Mouse (Mus musculus) granulocyte monocyte progenitor cell, adult 5-6 weeks (primary cell): ENCODE results near the gene Olfr324. TPM values are rescaled to one million over a fixed set of nuclear protein-coding genes. Genes with fewer than 3 reads are reported as not detected.

ENCODE experiments used
- ATAC-seq: replicated peaks from 2 replicates; pipeline ENCODE4 v1.8.0; 2016; ENCODE audit warnings: mild to moderate bottlenecking, moderate TSS enrichment, inconsistent platforms; ENCODE audit not compliant: poor library complexity, severe bottlenecking
- total RNA-seq, 2 experiments: library from RNA; stranded (forward) in 1 of 2; stranded (reverse) in 1 of 2; fragments of 200-712, 200-1000 nt in 1 of 2; fragments of >200 nt in 1 of 2; fragmentation: Nextera tagmentation in 1 of 2; gene quantifications; 2 replicates each; pipeline ENCODE4 v1.2.3; 2014 to 2017

The Olfr324 gene
- total RNA-seq, 2 experiments from 2014 or later, result not detected

GRCm38 (mm10) chr11:58630401-58630800 lies 35.5 kb downstream of the Olfr324 start, which contains the start of gene Olfr323:
Olfr323 (minus strand) TSS chr11:58630501.
- ATAC-seq, result no peak

- no peak for ATAC-seq
Measured at GRCm38 (mm10) chr11:58634878-58635277, 40.0 kb downstream of the Olfr324 start.

- ATAC-seq, result peak; percentile 72
Measured at GRCm38 (mm10) chr11:58636376-58636977, 41.6 kb downstream of the Olfr324 start.

DNA sequence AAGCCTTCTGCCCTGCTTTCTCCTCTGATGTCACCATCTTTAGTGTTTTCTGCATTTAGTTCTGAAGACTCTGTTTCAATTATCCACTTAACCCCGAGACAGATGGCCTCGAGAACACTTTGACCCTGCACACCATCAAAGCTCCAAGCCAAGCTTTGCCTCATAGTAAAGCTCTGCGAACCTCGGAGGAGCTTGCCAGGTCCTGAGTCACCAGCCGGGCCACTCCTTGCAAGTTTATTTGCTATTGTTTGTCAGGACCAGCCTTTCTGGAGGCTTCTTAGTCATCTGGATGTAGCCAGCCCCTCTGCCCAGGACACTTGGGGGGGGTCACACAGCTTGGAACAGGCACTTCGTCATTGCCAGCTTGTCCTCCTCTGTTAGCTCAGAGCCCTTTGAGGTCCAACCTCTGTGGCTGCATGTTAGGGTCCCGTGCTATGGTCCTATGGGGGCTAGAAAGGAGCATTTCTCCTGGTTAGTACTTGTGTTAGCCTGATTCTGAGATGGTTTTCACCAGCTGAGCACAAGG lies 43.3 kb downstream of the Olfr324 start:
- no peak for ATAC-seq

DNA sequence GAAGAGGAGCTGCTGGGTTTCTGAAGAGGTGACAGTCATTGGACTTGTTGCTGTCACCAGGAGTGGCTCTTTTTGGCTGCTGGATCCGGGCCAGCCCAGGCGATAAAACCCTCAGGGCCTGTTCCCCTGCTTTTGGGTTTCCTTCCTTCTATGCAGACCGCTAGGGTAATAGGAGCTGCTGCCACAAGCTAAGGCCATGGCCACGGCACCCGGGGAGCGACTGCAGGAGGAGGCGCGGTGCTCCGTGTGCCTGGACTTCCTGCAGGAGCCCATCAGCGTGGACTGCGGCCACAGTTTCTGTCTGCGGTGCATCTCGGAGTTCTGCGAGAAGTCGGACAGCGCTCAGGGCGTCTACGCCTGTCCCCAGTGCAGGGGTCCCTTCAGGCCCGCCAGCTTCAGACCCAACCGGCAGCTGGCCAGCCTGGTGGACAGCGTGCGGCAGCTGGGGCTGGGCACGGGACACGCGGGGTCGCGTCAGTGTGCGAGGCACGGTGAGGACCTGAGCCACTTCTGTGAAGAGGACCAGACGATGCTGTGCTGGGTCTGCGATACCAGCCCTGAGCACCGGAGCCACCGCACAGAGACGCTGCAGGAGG lies 45.5 kb downstream of the Olfr324 start, which contains the start of gene Trim58:
Trim58 (plus strand) TSS at position 194 of the 596 bp plus-strand sequence.
- peak; percentile 65 for ATAC-seq

- ATAC-seq, result no peak
Measured at GRCm38 (mm10) chr11:58641057-58641456, 46.1 kb downstream of the Olfr324 start.

DNA sequence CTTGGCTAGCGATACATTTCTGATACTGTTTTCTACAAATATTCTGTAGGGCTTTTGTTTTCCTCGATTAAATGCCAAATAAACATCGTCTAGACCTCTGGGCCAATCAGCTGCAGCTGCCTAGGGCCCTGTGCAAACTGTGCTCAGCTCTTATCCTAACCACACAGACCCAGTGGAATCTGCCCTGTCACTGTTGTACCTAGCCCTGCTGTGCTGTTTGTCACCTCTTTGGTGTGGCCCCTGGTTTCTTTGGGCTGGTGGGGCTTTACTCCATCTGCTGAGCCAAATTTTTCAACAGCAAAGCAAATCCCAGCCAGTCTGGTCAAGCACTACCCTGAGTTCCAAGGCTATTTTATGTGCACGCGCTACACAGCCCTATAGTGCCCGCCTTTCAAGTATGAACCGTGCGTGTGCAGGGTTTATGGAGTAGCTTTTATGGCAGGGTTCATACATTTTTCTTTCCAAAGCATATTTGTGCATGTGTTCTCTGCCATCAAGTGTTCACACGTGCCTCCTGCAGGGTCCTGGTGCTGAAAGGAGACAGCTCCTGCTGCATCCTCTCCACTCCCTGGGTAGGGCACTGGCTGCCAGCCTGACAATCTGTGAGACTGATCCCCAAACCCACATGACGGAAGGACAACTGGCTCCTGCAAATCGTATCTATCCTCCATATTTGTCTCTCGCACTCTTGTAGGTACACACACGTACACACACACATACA lies 46.9 kb downstream of the Olfr324 start:
- peak; percentile 38; the same call in 1 of the 2 replicates for ATAC-seq

GRCm38 (mm10) chr11:58643350-58643749 lies 48.4 kb downstream of the Olfr324 start:
- peak; percentile 69 for ATAC-seq

Other genes with a start within 250 kb of the Olfr324 start
- gene Lypd8, start 216.1 kb upstream of the Olfr324 start, total RNA-seq (2014; fragmentation: Nextera tagmentation), result not detected in 2 replicates
- gene Lypd8, start 216.1 kb upstream of the Olfr324 start, total RNA-seq (2017), result not detected in 2 replicates
- gene 1810065E05Rik, start 174.0 kb upstream of the Olfr324 start, total RNA-seq (2014; fragmentation: Nextera tagmentation), result not detected in 2 replicates
- not detected in 2 replicates for gene 1810065E05Rik, start 174.0 kb upstream of the Olfr324 start, total RNA-seq (2017)
- not detected in 2 replicates for gene Gm12253, start 162.6 kb upstream of the Olfr324 start, total RNA-seq (2014; fragmentation: Nextera tagmentation)
- gene Gm12253, start 162.6 kb upstream of the Olfr324 start, total RNA-seq (2017), result not detected in 2 replicates
- gene Lypd9, start 142.2 kb upstream of the Olfr324 start, total RNA-seq (2014; fragmentation: Nextera tagmentation), result not detected in 2 replicates
- not detected in 2 replicates for gene Lypd9, start 142.2 kb upstream of the Olfr324 start, total RNA-seq (2017)
- not detected in 2 replicates for gene Olfr30, start 132.8 kb upstream of the Olfr324 start, total RNA-seq (2014; fragmentation: Nextera tagmentation)
- not detected in 2 replicates for gene Olfr30, start 132.8 kb upstream of the Olfr324 start, total RNA-seq (2017)
- not detected in 2 replicates for gene Olfr332, start 102.6 kb upstream of the Olfr324 start, total RNA-seq (2014; fragmentation: Nextera tagmentation)
- gene Olfr332, start 102.6 kb upstream of the Olfr324 start, total RNA-seq (2017), result not detected in 2 replicates
- not detected in 2 replicates for gene Olfr331, start 92.5 kb upstream of the Olfr324 start, total RNA-seq (2014; fragmentation: Nextera tagmentation)
- gene Olfr331, start 92.5 kb upstream of the Olfr324 start, total RNA-seq (2017), result not detected in 2 replicates
- not detected in 2 replicates for gene Olfr330, start 60.3 kb upstream of the Olfr324 start, total RNA-seq (2014; fragmentation: Nextera tagmentation)
- not detected in 2 replicates for gene Olfr330, start 60.3 kb upstream of the Olfr324 start, total RNA-seq (2017)
- not detected in 2 replicates for gene Olfr329-ps, start 48.7 kb upstream of the Olfr324 start, total RNA-seq (2014; fragmentation: Nextera tagmentation)
- not detected in 2 replicates for gene Olfr329-ps, start 48.7 kb upstream of the Olfr324 start, total RNA-seq (2017)
- gene Olfr328, start 39.5 kb upstream of the Olfr324 start, total RNA-seq (2014; fragmentation: Nextera tagmentation), result not detected in 2 replicates
- gene Olfr328, start 39.5 kb upstream of the Olfr324 start, total RNA-seq (2017), result not detected in 2 replicates
- gene Olfr224, start 24.6 kb upstream of the Olfr324 start, total RNA-seq (2014; fragmentation: Nextera tagmentation), result not detected in 2 replicates
- gene Olfr224, start 24.6 kb upstream of the Olfr324 start, total RNA-seq (2017), result not detected in 2 replicates
- not detected in 2 replicates for gene Olfr325, start 17.4 kb upstream of the Olfr324 start, total RNA-seq (2014; fragmentation: Nextera tagmentation)
- not detected in 2 replicates for gene Olfr325, start 17.4 kb upstream of the Olfr324 start, total RNA-seq (2017)
- gene 2210407C18Rik, start 21.0 kb downstream of the Olfr324 start, total RNA-seq (2014; fragmentation: Nextera tagmentation), result not detected in 2 replicates
- not detected in 2 replicates for gene 2210407C18Rik, start 21.0 kb downstream of the Olfr324 start, total RNA-seq (2017)
- not detected in 2 replicates for gene Olfr323, start 35.4 kb downstream of the Olfr324 start, total RNA-seq (2014; fragmentation: Nextera tagmentation)
- gene Olfr323, start 35.4 kb downstream of the Olfr324 start, total RNA-seq (2017), result not detected in 2 replicates
- gene Trim58, start 45.4 kb downstream of the Olfr324 start, total RNA-seq (2014; fragmentation: Nextera tagmentation), result 1.4 and 1.6 TPM in 2 replicates
- 0.31 and 0.56 TPM in 2 replicates for gene Trim58, start 45.4 kb downstream of the Olfr324 start, total RNA-seq (2017)
- not detected in 2 replicates for gene Olfr322, start 63.7 kb downstream of the Olfr324 start, total RNA-seq (2014; fragmentation: Nextera tagmentation)
- gene Olfr322, start 63.7 kb downstream of the Olfr324 start, total RNA-seq (2017), result not detected in 2 replicates
- gene Olfr320, start 86.0 kb downstream of the Olfr324 start, total RNA-seq (2014; fragmentation: Nextera tagmentation), result not detected in 2 replicates
- not detected in 2 replicates for gene Olfr320, start 86.0 kb downstream of the Olfr324 start, total RNA-seq (2017)
- gene Olfr319, start 104.0 kb downstream of the Olfr324 start, total RNA-seq (2014; fragmentation: Nextera tagmentation), result not detected in 2 replicates
- gene Olfr319, start 104.0 kb downstream of the Olfr324 start, total RNA-seq (2017), result not detected in 2 replicates
- not detected in 2 replicates for gene Olfr318, start 128.9 kb downstream of the Olfr324 start, total RNA-seq (2014; fragmentation: Nextera tagmentation)
- not detected in 2 replicates for gene Olfr318, start 128.9 kb downstream of the Olfr324 start, total RNA-seq (2017)
- gene Olfr317, start 144.1 kb downstream of the Olfr324 start, total RNA-seq (2014; fragmentation: Nextera tagmentation), result not detected in 2 replicates
- gene Olfr317, start 144.1 kb downstream of the Olfr324 start, total RNA-seq (2017), result not detected in 2 replicates
- gene Olfr316, start 157.6 kb downstream of the Olfr324 start, total RNA-seq (2014; fragmentation: Nextera tagmentation), result not detected in 2 replicates
- gene Olfr316, start 157.6 kb downstream of the Olfr324 start, total RNA-seq (2017), result not detected in 2 replicates
- gene Olfr315, start 178.1 kb downstream of the Olfr324 start, total RNA-seq (2014; fragmentation: Nextera tagmentation), result not detected in 2 replicates
- gene Olfr315, start 178.1 kb downstream of the Olfr324 start, total RNA-seq (2017), result not detected in 2 replicates
- not detected in 2 replicates for gene Olfr314, start 187.8 kb downstream of the Olfr324 start, total RNA-seq (2014; fragmentation: Nextera tagmentation)
- gene Olfr314, start 187.8 kb downstream of the Olfr324 start, total RNA-seq (2017), result not detected in 2 replicates
- gene Fam183b, start 206.8 kb downstream of the Olfr324 start, total RNA-seq (2014; fragmentation: Nextera tagmentation), result not detected in 2 replicates
- gene Fam183b, start 206.8 kb downstream of the Olfr324 start, total RNA-seq (2017), result not detected in 2 replicates
- gene Olfr313, start 219.9 kb downstream of the Olfr324 start, total RNA-seq (2014; fragmentation: Nextera tagmentation), result not detected in 2 replicates
- gene Olfr313, start 219.9 kb downstream of the Olfr324 start, total RNA-seq (2017), result not detected in 2 replicates
- gene Olfr312, start 234.1 kb downstream of the Olfr324 start, total RNA-seq (2014; fragmentation: Nextera tagmentation), result not detected in 2 replicates
- gene Olfr312, start 234.1 kb downstream of the Olfr324 start, total RNA-seq (2017), result not detected in 2 replicates
- gene Olfr311, start 244.1 kb downstream of the Olfr324 start, total RNA-seq (2014; fragmentation: Nextera tagmentation), result not detected in 2 replicates
- not detected in 2 replicates for gene Olfr311, start 244.1 kb downstream of the Olfr324 start, total RNA-seq (2017)